Mouse (Mus musculus) olfactory bulb, adult 2 months (tissue): ENCODE results near the gene Psmg3. TPM values are rescaled to one million over a fixed set of nuclear protein-coding genes. Genes with fewer than 3 reads are reported as not detected.

ENCODE experiments used
- H3K27ac ChIP-seq: fragments of 200-500 bp; 2 replicates; pipeline ENCODE4 v1.5.1; 2012; ENCODE audit warnings: low read depth, low read length; ENCODE audit not compliant: insufficient read depth
- H3K4me1 ChIP-seq: fragments of 200-500 bp; 2 replicates; pipeline ENCODE4 v1.6.1; 2012; ENCODE audit warnings: low read length; ENCODE audit not compliant: control insufficient read depth, insufficient read depth
- H3K4me3 ChIP-seq: fragments of 200-500 bp; 2 replicates; pipeline ENCODE4 v1.5.1; 2012; ENCODE audit warnings: mild to moderate bottlenecking, low read depth, low read length, moderate library complexity; ENCODE audit not compliant: insufficient read depth
- CTCF ChIP-seq: fragments of 200-500 bp; IDR thresholded peaks from 2 replicates; pipeline ENCODE4 v1.5.1; 2012; ENCODE audit warnings: low read depth, mild to moderate bottlenecking, low read length, moderate library complexity; ENCODE audit not compliant: insufficient read depth
- POLR2A ChIP-seq: fragments of 200-500 bp; IDR thresholded peaks from 2 replicates; pipeline ENCODE4 v1.6.1; 2012; ENCODE audit warnings: mild to moderate bottlenecking, low read depth, low read length, moderate library complexity; ENCODE audit not compliant: insufficient read depth
- WGBS: fragments of 180-500 bp; shearing (Covaris S2); methylation state at CpG from one replicate; pipeline ENCODE4 v1.1.7; 2018; 5-methylcytosine and 5-hydroxymethylcytosine counted together
- polyA plus RNA-seq: library from polyadenylated mRNA; stranded (reverse); fragments of >200 nt; gene quantifications from 2 replicates; pipeline ENCODE4 v1.2.4, GENCODE M21; 2012; ENCODE audit warnings: low replicate concordance; ENCODE audit not compliant: missing spikeins, insufficient read depth, insufficient read length

Gene Psmg3
- polyA plus RNA-seq, 1 experiment, result not detected

- 93% methylated on average over 8 of the region's 8 CpGs for WGBS
- Histone ChIP-seq H3K4me1 (peaks cover 12% of the 10 kb centered on the region), H3K27ac (no peak overlapping the region), H3K4me3 (no peak overlapping the region)
- TF ChIP-seq CTCF, result no peak
- no peak for TF ChIP-seq POLR2A
Measured at GRCm38 (mm10) chr5:139805924-139806323, 20.8 kb downstream of the Psmg3 start.

DNA sequence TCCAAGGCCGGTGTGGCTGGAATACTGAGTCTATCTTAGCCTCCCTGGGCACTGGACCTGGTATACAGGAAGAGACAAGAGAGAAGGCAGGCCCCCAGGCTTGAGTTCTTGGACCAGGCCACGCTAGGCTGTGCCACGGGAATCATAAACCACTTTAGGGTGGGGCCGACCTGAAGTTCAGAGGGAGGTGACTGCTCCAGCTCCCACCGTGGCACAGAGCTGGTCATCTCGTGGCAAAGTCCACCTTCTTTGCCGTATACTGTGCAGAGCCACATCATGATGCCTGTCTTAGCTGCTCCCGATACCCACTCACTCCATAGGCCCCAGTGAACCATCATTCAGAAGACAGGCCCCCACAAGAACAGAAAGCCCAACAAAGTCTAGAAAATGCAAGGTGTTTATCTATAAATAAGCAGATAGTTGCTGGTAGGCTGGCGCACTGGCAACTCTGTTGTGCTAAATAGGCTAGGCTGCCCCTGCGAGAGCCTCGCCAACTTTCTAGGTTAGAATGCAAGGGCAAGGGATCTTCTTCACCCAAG, 22.0 kb downstream of the Psmg3 start:
- WGBS, result 91% methylated on average over 11 of the region's 11 CpGs
- TF ChIP-seq CTCF (no peak), POLR2A (no peak)
- Histone ChIP-seq H3K27ac (no peak overlapping the region), H3K4me1 (peaks cover 12% of the 10 kb centered on the region), H3K4me3 (no peak overlapping the region)

- peaks cover 14% of the 10 kb centered on the region for H3K4me1 ChIP-seq
- H3K27ac ChIP-seq, result no peak overlapping the region
- no peak overlapping the region for H3K4me3 ChIP-seq
- 21% methylated on average over 6 of the region's 6 CpGs for WGBS
- no peak for TF ChIP-seq CTCF
- TF ChIP-seq POLR2A, result no peak
Measured at GRCm38 (mm10) chr5:139804107-139804551, 22.6 kb downstream of the Psmg3 start.

GRCm38 (mm10) chr5:139803601-139804102, 23.0 kb downstream of the Psmg3 start:
- Histone ChIP-seq H3K4me3 (no peak overlapping the region), H3K4me1 (peaks cover 16% of the 10 kb centered on the region), H3K27ac (no peak overlapping the region)
- no peak for TF ChIP-seq CTCF
- TF ChIP-seq POLR2A, result no peak
- 27% methylated on average over 12 of the region's 12 CpGs for WGBS

DNA sequence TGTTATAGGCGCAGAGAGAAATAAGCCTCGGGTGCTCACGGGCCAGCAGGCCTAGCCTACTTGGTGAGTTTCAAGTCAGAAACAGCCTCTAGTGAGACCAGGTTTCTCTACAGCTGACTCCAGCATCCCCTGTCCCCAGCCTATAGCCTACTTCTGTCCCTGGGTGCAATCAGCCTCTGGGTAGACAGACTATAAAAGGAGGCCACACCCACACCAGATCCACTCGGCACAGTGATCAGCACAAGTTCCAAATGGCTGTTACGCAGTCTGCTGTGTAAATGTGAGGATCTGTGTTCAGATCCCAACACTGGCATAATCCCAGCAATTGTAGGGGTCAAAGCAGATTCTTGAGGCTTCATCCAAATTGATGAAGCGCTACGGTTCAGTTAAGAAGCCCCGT, 23.5 kb downstream of the Psmg3 start:
- Histone ChIP-seq H3K27ac (no peak overlapping the region), H3K4me3 (no peak overlapping the region), H3K4me1 (peaks cover 21% of the 10 kb centered on the region)
- 77% methylated on average over 8 of the region's 8 CpGs for WGBS
- TF ChIP-seq CTCF, result no peak
- TF ChIP-seq POLR2A, result no peak

DNA sequence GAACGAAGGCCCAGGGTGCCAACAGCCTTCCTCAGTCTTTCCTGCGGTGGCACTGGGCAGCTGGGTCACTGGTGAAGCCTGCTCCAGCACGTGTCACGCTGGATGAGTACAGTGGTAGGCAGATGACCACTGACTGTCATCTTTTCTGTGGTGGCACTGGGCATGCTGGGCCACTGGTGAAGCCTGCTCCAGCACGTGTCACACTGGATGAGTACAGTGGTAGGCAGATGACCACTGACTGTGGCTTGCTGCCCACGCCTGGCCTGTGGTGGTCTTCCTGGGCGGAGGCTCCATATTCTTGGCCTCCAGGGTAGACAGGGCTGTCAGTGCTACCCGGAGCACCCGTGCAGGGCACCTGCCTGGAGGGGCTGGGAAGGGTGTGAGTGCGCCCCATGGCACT, 24.8 kb downstream of the Psmg3 start:
- peaks cover 33% of the 10 kb centered on the region for H3K4me1 ChIP-seq
- 95% methylated on average over 10 of the region's 10 CpGs for WGBS
- H3K27ac ChIP-seq, result no peak overlapping the region
- no peak overlapping the region for H3K4me3 ChIP-seq
- TF ChIP-seq CTCF (no peak), POLR2A (no peak)

- WGBS, result 93% methylated on average over 8 of the region's 8 CpGs
- no peak overlapping the region for H3K27ac ChIP-seq
- TF ChIP-seq POLR2A, result no peak
- TF ChIP-seq CTCF, result no peak
- no peak overlapping the region for H3K4me3 ChIP-seq
- H3K4me1 ChIP-seq, result peaks cover 40% of the 10 kb centered on the region
Measured at GRCm38 (mm10) chr5:139801231-139801630, 25.5 kb downstream of the Psmg3 start.

GRCm38 (mm10) chr5:139799801-139800590, 26.7 kb downstream of the Psmg3 start:
- no peak overlapping the region for H3K4me3 ChIP-seq
- 91% methylated on average over 33 of the region's 33 CpGs for WGBS
- peaks cover 44% of the 10 kb centered on the region for H3K4me1 ChIP-seq
- no peak overlapping the region for H3K27ac ChIP-seq
- no peak for TF ChIP-seq CTCF
- TF ChIP-seq POLR2A, result no peak

DNA sequence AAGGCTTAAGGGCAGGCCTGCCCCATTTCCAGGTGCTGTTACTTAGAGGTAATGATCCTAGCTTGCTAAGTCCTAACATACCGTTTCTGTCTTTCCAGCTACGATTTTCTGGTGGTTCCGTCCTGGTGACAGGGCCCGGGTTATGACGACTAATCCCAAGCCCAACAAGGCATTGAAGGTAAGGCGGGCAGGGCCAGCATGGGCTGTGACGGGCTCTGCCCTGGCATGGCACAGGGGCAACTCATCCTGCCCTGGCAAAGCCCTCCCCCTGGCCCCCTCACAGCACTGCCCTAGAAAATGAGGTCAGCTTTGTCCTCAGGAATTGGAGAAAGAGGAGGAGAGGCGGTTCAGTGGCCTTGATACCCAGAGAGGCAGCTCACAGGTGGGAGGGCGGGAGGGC, 27.6 kb downstream of the Psmg3 start:
- WGBS, result 95% methylated on average over 9 of the region's 9 CpGs
- Histone ChIP-seq H3K4me3 (no peak overlapping the region), H3K4me1 (peaks cover 42% of the 10 kb centered on the region), H3K27ac (no peak overlapping the region)
- TF ChIP-seq CTCF, result no peak
- no peak for TF ChIP-seq POLR2A
